Mouse (Mus musculus): ENCODE results near the gene Plk5.

DNA sequence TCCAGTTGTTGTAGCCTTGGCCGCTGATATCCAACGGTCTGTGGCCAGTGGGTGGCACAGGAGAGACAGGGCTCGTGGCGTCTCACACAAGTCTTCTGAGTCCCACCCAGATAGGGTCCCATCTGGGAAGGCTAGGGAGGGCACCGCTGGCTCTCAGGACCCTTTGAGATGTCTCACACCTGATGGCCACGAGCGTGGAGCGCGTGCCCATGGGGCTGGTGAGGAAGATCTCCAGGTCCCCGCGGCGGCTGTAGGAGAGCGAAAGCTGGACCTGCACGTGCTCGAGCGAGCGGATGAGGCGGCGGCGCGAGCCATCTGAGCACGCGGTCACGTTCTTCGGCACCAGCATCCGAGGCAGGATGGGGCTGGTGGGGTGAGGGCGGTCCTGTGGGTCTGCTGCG, 33.4 kb upstream of the Plk5 start:
- no peak for TF ChIP-seq EP300 (IDR thresholded peaks at IDR 0.05; ENCODE audit: low read depth)
- TF ChIP-seq CTCF (IDR thresholded peaks at IDR 0.05; ENCODE audit: low read depth): peak; percentile 44

Measured in liver, embryonic 14.5 days (tissue).